Mouse (Mus musculus) hindbrain, postnatal 0 days (tissue): ENCODE results near the gene Atg2a. TPM values are rescaled to one million over a fixed set of nuclear protein-coding genes. Genes with fewer than 3 reads are reported as not detected.

ENCODE experiments used
- ATAC-seq: fragments of 200-750 bp; cut with Nextera tagmentation; 2 replicates; pipeline ENCODE4 v1.8.0; 2017; ENCODE audit warnings: mild to moderate bottlenecking, moderate TSS enrichment, moderate library complexity
- DNase-seq: peaks from one replicate; pipeline ENCODE4 v3.0.0-alpha.2; 2015; ENCODE audit warnings: low spot score
- H3K27ac ChIP-seq: fragments of 300-500 bp; sonication (generic); 2 replicates; pipeline ENCODE4 v1.5.1; 2014; ENCODE audit warnings: mild to moderate bottlenecking
- H3K27me3 ChIP-seq: fragments of 300-500 bp; sonication (generic); 2 replicates; pipeline ENCODE4 v1.6.1; 2014; ENCODE audit warnings: low read length, mixed read lengths; ENCODE audit not compliant: insufficient read depth
- H3K36me3 ChIP-seq: fragments of 300-500 bp; sonication (generic); 2 replicates; pipeline ENCODE4 v1.6.1; 2014; ENCODE audit warnings: low read length, mixed read lengths; ENCODE audit not compliant: insufficient read depth
- H3K4me1 ChIP-seq: fragments of 300-500 bp; sonication (generic); 2 replicates; pipeline ENCODE4 v1.6.1; 2014; ENCODE audit warnings: antibody characterized with exemption, low read length, mixed read lengths; ENCODE audit not compliant: insufficient read depth
- H3K4me2 ChIP-seq: fragments of 300-500 bp; sonication (generic); 2 replicates; pipeline ENCODE4 v1.6.1; 2014; ENCODE audit warnings: low read depth, mild to moderate bottlenecking, low read length, moderate library complexity, mixed read lengths
- H3K4me3 ChIP-seq: fragments of 300-500 bp; sonication (generic); 2 replicates; pipeline ENCODE4 v1.5.1; 2014; ENCODE audit warnings: low read length
- H3K9ac ChIP-seq: fragments of 300-500 bp; sonication (generic); replicated peaks from 2 replicates; pipeline ENCODE4 v1.6.1; 2014; ENCODE audit warnings: mild to moderate bottlenecking, low read length, moderate library complexity, mixed read lengths
- H3K9me3 ChIP-seq: fragments of 300-500 bp; sonication (generic); 2 replicates; pipeline ENCODE4 v1.6.1; 2016; ENCODE audit warnings: low read length, mixed read lengths
- CTCF ChIP-seq: IDR thresholded peaks from 2 replicates; pipeline ENCODE4 v1.5.1; 2016; ENCODE audit warnings: antibody characterized with exemption, control low read depth, low read depth
- WGBS: fragments of 180-500 bp; shearing (Covaris S2); extraction: QIAGEN DNeasy Blood & Tissue Kit; methylation state at CpG from one replicate; pipeline ENCODE4 v1.1.7; 2014; 5-methylcytosine and 5-hydroxymethylcytosine counted together
- polyA plus RNA-seq: library from polyadenylated mRNA; unstranded; fragments of >200 nt; fragmentation: Nextera tagmentation; extraction: Ambion mirVana; gene quantifications from 2 replicates; pipeline ENCODE4 v1.2.1, GENCODE M21; 2015
- total RNA-seq: library from RNA; depleted of rRNA; stranded (reverse); fragments of >200 nt; gene quantifications from 2 replicates; pipeline ENCODE4 v1.2.3, GENCODE M21; 2014

Gene Atg2a
- total and polyA plus RNA-seq, 2 experiments from 2014 or later: 8.9 to 43.4 TPM

DNA sequence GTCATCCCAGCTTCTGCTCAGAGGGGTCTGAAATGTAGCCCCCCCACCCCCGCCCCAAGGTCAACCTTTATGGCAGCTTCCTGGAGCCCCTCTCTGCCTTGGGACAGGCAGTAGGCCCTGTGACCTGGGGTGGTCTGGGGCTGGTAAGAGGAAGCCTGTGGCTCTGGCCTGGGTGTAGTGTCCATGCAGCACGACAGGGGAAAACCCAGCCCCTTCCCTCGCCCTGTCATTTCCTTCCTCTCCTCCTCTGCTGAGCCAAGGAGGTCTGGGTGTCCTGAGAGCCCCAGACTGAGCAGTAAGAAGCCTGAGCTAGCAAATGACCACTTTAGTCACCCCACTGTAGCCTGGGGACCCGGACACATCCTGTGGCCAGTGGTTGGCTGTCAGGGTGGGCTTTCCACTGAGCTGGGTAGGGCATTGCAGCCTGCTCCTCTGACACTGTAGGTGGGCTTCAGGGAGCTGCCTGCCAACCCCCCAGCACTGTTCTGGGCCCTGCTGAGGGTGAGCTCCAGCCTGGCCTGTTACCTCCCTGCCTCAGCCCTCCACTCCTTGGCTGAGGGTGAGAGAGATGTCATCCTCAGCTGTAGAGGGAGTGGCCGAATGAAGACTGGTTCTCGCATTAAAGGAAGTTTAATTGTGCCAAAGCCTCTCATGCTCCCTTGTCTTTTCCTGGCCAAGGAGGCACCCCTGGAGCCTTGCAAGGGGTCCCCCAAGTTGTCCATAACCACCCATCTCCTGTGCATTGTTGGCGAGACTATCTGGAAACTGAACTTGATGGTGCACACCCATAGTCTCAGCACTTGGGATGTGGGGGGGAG lies 58.2 kb downstream of the Atg2a start:
- peaks cover 48% of the 10 kb centered on the region for H3K36me3 ChIP-seq
- H3K4me2 ChIP-seq: no peak overlapping the region
- no peaks in the 10 kb centered on the region for H3K4me1 ChIP-seq
- DNase-seq: no peak
- peak overlapping the region; percentile 54; the same call in 1 of the 2 replicates for H3K27ac ChIP-seq
- WGBS: 77% methylated on average over 7 of the region's 7 CpGs
- no peaks in the 10 kb centered on the region for H3K27me3 ChIP-seq
- H3K9ac ChIP-seq: no peak overlapping the region
- ATAC-seq: no peak
- no peak for TF ChIP-seq CTCF
- no peak overlapping the region for H3K4me3 ChIP-seq
- no peaks in the 10 kb centered on the region for H3K9me3 ChIP-seq

DNA sequence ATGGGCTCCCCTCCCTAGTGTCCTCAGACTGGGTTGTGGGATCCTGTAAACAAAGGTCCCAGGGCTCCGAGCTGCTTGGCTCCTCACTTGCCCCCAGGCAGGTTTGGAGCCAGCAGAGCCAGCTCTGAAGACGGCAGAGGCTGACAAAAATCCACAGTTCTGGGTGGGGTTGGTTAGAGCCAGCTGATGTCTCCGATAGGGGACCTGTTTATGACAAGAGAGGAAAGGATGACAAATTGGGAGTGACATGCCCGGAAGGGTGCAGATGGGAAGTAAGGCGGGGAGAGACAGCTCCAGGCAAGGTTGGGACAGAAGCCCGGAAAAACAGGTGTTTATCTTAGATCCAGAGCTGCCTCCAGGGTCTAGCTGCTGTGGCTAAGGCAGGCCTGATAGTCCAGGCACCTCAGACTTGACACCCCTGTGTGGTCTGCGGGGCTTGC lies 59.0 kb downstream of the Atg2a start:
- H3K27ac ChIP-seq: peak overlapping the region; percentile 54; the same call in 1 of the 2 replicates
- 0 out of 2 replicates have a peak, but pooled peaks have one; percentile 16 for ATAC-seq
- H3K27me3 ChIP-seq: no peaks in the 10 kb centered on the region
- H3K4me1 ChIP-seq: no peaks in the 10 kb centered on the region
- H3K9me3 ChIP-seq: no peaks in the 10 kb centered on the region
- no peak for TF ChIP-seq CTCF
- H3K4me3 ChIP-seq: no peak overlapping the region
- 38% methylated on average over 7 of the region's 7 CpGs for WGBS
- no peak overlapping the region for H3K4me2 ChIP-seq
- DNase-seq: peak; percentile 52
- H3K9ac ChIP-seq: no peak overlapping the region
- peaks cover 40% of the 10 kb centered on the region for H3K36me3 ChIP-seq

DNA sequence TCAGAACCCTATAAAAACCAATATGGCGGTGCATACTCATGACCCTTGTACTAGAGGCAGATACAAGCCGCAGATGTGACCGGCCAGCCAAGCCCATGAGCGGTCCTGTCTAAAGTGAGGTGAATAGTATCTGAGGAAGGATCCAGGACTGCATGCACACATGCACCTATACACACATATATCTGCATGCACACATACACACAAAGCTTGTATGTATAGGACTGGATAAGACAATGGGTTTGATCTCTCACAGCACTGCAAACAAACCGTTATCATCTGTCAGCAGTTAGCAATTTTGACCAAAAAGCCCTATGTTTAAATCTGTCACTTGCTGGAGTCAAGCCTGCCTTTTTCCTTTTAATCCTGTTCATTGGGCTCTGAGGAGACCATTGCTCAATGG lies 60.6 kb downstream of the Atg2a start:
- Histone ChIP-seq H3K9me3 (no peaks in the 10 kb centered on the region), H3K36me3 (peaks cover 25% of the 10 kb centered on the region), H3K9ac (no peak overlapping the region), H3K27me3 (no peaks in the 10 kb centered on the region), H3K4me2 (no peak overlapping the region), H3K27ac (peak overlapping the region; percentile 68), H3K4me3 (no peak overlapping the region), H3K4me1 (0 out of 2 replicates have a peak, but pooled peaks cover 4% of the 10 kb centered on the region)
- no peak for DNase-seq
- 92% methylated on average over 5 of the region's 5 CpGs for WGBS
- no peak for ATAC-seq
- no peak for TF ChIP-seq CTCF

DNA sequence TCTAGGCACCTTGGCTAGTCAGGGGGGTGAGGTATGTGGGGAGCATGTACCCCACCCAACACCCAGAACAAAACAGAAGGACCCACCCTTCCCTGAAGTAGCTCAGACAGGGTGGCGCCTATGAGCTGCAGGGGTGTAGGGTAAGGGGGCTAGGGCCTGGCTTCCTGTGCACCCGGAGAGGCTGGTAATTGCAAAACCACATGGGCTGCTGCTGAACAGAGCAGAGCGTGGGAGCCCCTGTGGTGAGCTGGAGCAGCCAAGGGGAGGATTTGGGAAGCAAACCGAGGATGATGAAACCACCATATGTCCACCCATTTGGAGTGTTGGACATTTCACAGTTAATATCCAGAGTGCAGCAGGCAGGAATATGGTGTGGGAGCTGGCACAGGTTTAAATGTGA lies 61.1 kb downstream of the Atg2a start:
- DNase-seq: peak; percentile 70
- no peaks in the 10 kb centered on the region for H3K27me3 ChIP-seq
- no peak for TF ChIP-seq CTCF
- WGBS: 33% methylated on average over 4 of the region's 4 CpGs
- H3K4me2 ChIP-seq: no peak overlapping the region
- H3K36me3 ChIP-seq: peaks cover 22% of the 10 kb centered on the region
- H3K9ac ChIP-seq: no peak overlapping the region
- peak; percentile 33 for ATAC-seq
- H3K27ac ChIP-seq: peak overlapping the region; percentile 68
- H3K9me3 ChIP-seq: no peaks in the 10 kb centered on the region
- H3K4me1 ChIP-seq: peaks cover 7% of the 10 kb centered on the region; the same call in 1 of the 2 replicates
- no peak overlapping the region for H3K4me3 ChIP-seq

DNA sequence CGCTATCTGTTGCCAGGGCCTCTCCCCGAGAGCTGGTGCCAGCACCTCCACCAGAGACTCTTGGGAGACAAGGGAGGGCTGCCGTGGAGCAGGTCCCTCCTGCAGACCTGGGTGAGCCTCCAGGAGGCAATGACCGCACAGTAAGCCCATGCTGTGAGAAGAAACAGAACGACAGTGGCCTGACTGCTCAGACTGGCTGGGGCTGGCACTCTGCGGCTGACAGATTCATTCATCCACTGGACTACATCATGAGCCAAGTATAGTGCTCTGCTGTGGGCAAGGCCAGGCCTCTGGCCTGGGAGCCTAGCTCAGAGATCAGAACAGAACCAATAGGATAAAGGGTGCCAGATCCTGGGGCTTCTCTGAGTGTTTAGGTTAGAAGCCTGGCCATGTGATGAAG lies 62.4 kb downstream of the Atg2a start:
- WGBS: 61% methylated on average over 6 of the region's 6 CpGs
- Histone ChIP-seq H3K27ac (peak overlapping the region; percentile 68; the same call in 1 of the 2 replicates), H3K4me2 (no peak overlapping the region), H3K9me3 (no peaks in the 10 kb centered on the region), H3K4me1 (peaks cover 7% of the 10 kb centered on the region; the same call in 1 of the 2 replicates), H3K4me3 (no peak overlapping the region), H3K27me3 (no peaks in the 10 kb centered on the region), H3K9ac (no peak overlapping the region), H3K36me3 (peaks cover 9% of the 10 kb centered on the region)
- no peak for TF ChIP-seq CTCF
- no peak for DNase-seq
- no peak for ATAC-seq

DNA sequence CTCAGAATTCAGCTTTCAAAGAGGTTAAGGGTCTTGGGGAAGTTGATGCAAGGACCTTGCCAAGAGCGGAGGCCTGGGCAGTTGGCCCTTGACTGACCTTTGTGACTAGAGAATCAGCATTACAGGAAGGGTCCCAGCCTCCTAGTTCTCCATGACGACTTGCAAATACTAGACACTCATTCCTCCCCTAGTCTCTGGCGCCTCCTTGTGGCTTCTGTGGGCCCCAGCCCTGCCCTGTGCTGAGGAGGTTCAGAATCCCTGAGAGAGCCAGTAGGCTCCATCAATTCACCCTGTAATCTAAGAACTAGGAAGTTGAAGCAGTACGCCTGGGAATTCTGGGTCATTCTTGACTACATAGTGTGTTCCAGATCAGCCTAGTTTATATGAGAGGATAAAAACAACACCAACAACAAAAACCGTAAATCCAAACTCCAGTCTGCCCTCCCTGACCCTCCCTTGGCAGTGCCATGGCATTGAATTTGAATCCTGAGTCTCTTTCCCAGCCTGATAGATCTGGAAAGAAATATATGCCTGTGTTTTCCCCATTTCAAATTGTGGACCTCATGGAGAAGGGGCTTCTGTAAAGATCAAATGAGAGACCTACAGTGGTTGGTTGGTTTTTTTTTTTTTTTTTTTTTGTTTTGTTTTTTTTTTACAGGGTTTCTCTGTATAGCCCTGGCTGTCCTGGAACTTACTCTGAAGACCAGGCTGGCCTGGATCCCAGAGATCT lies 63.5 kb downstream of the Atg2a start:
- Histone ChIP-seq H3K4me3 (no peak overlapping the region), H3K4me2 (no peak overlapping the region), H3K9me3 (no peaks in the 10 kb centered on the region), H3K9ac (no peak overlapping the region), H3K27ac (no peak overlapping the region), H3K27me3 (no peaks in the 10 kb centered on the region), H3K4me1 (peaks cover 7% of the 10 kb centered on the region; the same call in 1 of the 2 replicates), H3K36me3 (0 out of 2 replicates have a peak, but pooled peaks cover under 1% of the 10 kb centered on the region)
- peak; percentile 96 for TF ChIP-seq CTCF
- DNase-seq (peak; percentile 89), ATAC-seq (peak; percentile 69)
- WGBS: 28% methylated on average over 5 of the region's 5 CpGs
